In the genomic region with DNA sequence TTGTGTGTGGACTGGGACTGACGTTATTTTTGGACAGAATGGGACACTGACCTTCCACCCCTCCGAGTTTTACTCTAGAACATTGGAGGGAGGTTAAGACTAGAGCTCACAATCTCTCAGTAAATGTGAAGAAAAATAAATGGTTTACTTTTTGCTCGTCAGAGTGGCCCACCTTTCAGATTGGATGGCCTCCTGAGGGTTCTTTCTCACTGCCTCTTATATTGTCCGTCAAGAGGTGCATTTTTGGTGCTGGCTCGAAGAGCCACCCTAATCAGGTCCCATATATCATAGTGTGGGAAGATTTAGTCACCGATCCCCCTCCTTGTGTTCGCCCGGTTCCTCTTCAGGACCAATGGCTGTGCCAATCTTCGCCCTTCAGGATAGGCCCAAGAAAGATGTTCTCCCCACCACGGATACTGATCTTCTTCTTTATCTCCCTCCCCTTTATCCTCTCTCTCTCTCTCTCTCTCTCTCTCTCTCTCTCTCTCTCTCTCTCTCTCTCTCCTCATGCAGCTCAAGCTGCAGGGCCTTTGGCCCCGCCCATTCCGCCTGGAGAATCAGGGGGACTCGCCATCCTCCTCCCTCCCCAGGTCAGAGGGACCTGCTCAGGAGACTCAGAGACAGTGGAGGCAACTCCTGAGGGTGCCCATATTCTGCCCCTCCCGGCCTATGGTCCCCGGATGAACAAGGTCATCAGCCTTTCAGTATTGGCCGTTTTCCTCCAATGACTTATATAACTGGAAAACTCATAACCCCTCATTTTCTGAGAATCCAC, we compare ENCODE assay signal across 8 mouse cellular contexts. TPM values are rescaled to one million over a fixed set of nuclear protein-coding genes. Genes with fewer than 3 reads are reported as not detected.
DNase-seq lines count a peak whose midpoint lies in the region; ATAC-seq and TF ChIP-seq lines count a peak whose summit lies in the region.

No protein-coding gene starts in this region.

- no peaks in the 10 kb centered on the region for H3K27me3 ChIP-seq in E14TG2a.4 (ENCODE audit: insufficient read depth, low read length)
- no peaks in the 10 kb centered on the region for H3K27me3 ChIP-seq in heart, embryonic 14.5 days (ENCODE audit: control insufficient read depth, insufficient read depth, low read length)
- no peaks in the 10 kb centered on the region for H3K27me3 ChIP-seq in limb, embryonic 13.5 days
- H3K27me3 ChIP-seq in neural tube, embryonic 12.5 days (replicated peaks) = no peaks in the 10 kb centered on the region

- H3K9me3 ChIP-seq in E14TG2a.4 (ENCODE audit: low read length) = no peaks in the 10 kb centered on the region
- H3K9me3 ChIP-seq in heart, embryonic 14.5 days (ENCODE audit: control insufficient read depth, low read length) = no peaks in the 10 kb centered on the region
- H3K9me3 ChIP-seq in limb, embryonic 13.5 days = peaks cover 44% of the 10 kb centered on the region
- peaks cover 10% of the 10 kb centered on the region; the same call in 1 of the 2 replicates for H3K9me3 ChIP-seq in neural tube, embryonic 12.5 days

- peak overlapping the region; percentile 84 for H3K9ac ChIP-seq in heart, embryonic 14.5 days (ENCODE audit: low read length)
- peak overlapping the region; percentile 86 for H3K9ac ChIP-seq in limb, embryonic 13.5 days
- peak overlapping the region; percentile 75 for H3K9ac ChIP-seq in neural tube, embryonic 12.5 days

- peak overlapping the region; percentile 96 for H3K4me3 ChIP-seq in E14TG2a.4 (replicated peaks; ENCODE audit: low read length)
- peak overlapping the region; percentile 80 to 87 for H3K4me3 ChIP-seq in heart, embryonic 14.5 days (ENCODE audit: control insufficient read depth in 1 of 2, insufficient read depth in 1 of 2, low read depth in 1 of 2, low read length in 2 of 2)
- H3K4me3 ChIP-seq in limb, embryonic 13.5 days = peak overlapping the region; percentile 86
- H3K4me3 ChIP-seq in neural tube, embryonic 12.5 days = peak overlapping the region; percentile 71

- WGBS in heart, embryonic 14.5 days = 36% methylated on average over 16 of the region's 16 CpGs
- 57% methylated on average over 16 of the region's 16 CpGs for WGBS in limb, embryonic 13.5 days
- WGBS in neural tube, embryonic 12.5 days = 51% methylated on average over 16 of the region's 16 CpGs

- no peak for TF ChIP-seq CTCF in E14TG2a.4 (conservative IDR thresholded peaks at IDR 0.05; ENCODE audit: low read length)

- peaks cover 58% of the 10 kb centered on the region for H3K36me3 ChIP-seq in E14TG2a.4 (ENCODE audit: insufficient read depth, low read length)
- H3K36me3 ChIP-seq in heart, embryonic 14.5 days (ENCODE audit: control insufficient read depth, insufficient read depth, low read length) = peaks cover 48% of the 10 kb centered on the region
- peaks cover 50% of the 10 kb centered on the region for H3K36me3 ChIP-seq in limb, embryonic 13.5 days
- H3K36me3 ChIP-seq in neural tube, embryonic 12.5 days = peaks cover 44% of the 10 kb centered on the region

- peak overlapping the region; percentile 80 for H3K4me2 ChIP-seq in heart, embryonic 14.5 days (ENCODE audit: low read length)
- peak overlapping the region; percentile 74 for H3K4me2 ChIP-seq in limb, embryonic 13.5 days (replicated peaks)
- H3K4me2 ChIP-seq in neural tube, embryonic 12.5 days (replicated peaks) = peak overlapping the region; percentile 62

- peaks cover 14% of the 10 kb centered on the region for H3K4me1 ChIP-seq in E14TG2a.4 (replicated peaks; ENCODE audit: low read depth, low read length)
- H3K4me1 ChIP-seq in heart, embryonic 14.5 days (ENCODE audit: control insufficient read depth in 2 of 2, insufficient read depth in 2 of 2, low read length in 2 of 2) = peaks cover 2 to 18% of the 10 kb centered on the region in 2 experiments; a peak in 3 of 4 replicates
- peaks cover 12% of the 10 kb centered on the region for H3K4me1 ChIP-seq in limb, embryonic 13.5 days
- peaks cover 4% of the 10 kb centered on the region; the same call in 1 of the 2 replicates for H3K4me1 ChIP-seq in neural tube, embryonic 12.5 days

- peak; percentile 53 for DNase-seq in 3T3-L1 (ENCODE audit: low read depth, low spot score)
- peak; percentile 14 to 40 for DNase-seq in cerebellum, postnatal 25 days
- no peak for DNase-seq in right cerebral cortex, adult 2 months (ENCODE audit: low spot score in 2 of 2)
- no peak for DNase-seq in right cerebral cortex, postnatal 36 days (ENCODE audit: low spot score in 2 of 2)

- H3K27ac ChIP-seq in heart, embryonic 14.5 days (replicated peaks in 1 of 2; ENCODE audit: control insufficient read depth in 1 of 2, insufficient read depth in 1 of 2, low read depth in 2 of 2, low read length in 2 of 2) = peak overlapping the region; percentile 71 to 79
- no peak overlapping the region for H3K27ac ChIP-seq in limb, embryonic 13.5 days
- no peak overlapping the region for H3K27ac ChIP-seq in neural tube, embryonic 12.5 days

- ATAC-seq in heart, embryonic 14.5 days (ENCODE audit: insufficient number of reproducible peaks, insufficient read depth, low FRiP score, low read depth) = no peak
- ATAC-seq in limb, embryonic 13.5 days (ENCODE audit: low FRiP score, low read depth) = no peak
- no peak for ATAC-seq in neural tube, embryonic 12.5 days (ENCODE audit: low FRiP score, low read depth)

RNA-seq across cellular contexts. Expression of gene Brip1, which starts 1.1 kb away (rescaled TPM):
- 4.6 and 6.2 TPM in 2 replicates for polyA plus RNA-seq in heart, embryonic 14.5 days (2014; fragmentation: Nextera tagmentation; extraction: Ambion mirVana)
- 8.4 and 9.5 TPM in 2 replicates for polyA plus RNA-seq in limb, embryonic 13.5 days (2015; fragmentation: Nextera tagmentation; extraction: Ambion mirVana)
- 4.8 and 5.6 TPM in 2 replicates for polyA plus RNA-seq in neural tube, embryonic 12.5 days (2016; fragmentation: Nextera tagmentation; extraction: Ambion mirVana)

RNA-seq across cellular contexts. Expression of gene Ints2, which starts 55.3 kb away (rescaled TPM):
- 12.3 and 13.6 TPM in 2 replicates for polyA plus RNA-seq in heart, embryonic 14.5 days (2014; fragmentation: Nextera tagmentation; extraction: Ambion mirVana)
- polyA plus RNA-seq in limb, embryonic 13.5 days (2015; fragmentation: Nextera tagmentation; extraction: Ambion mirVana) = 34.3 and 35.3 TPM in 2 replicates
- polyA plus RNA-seq in neural tube, embryonic 12.5 days (2016; fragmentation: Nextera tagmentation; extraction: Ambion mirVana) = 40.4 and 44.2 TPM in 2 replicates

Comparison
In these comparisons a context has a peak if more than half of its experiments do, and no peak if none do; other contexts are left out.
1. DNase-seq: peak in 3T3-L1 (single experiment) and cerebellum, postnatal 25 days (2 of 2); none in right cerebral cortex, adult 2 months (0 of 2) and right cerebral cortex, postnatal 36 days (0 of 2).
2. H3K27ac ChIP-seq: peak in heart, embryonic 14.5 days (2 of 2); none in limb, embryonic 13.5 days (single experiment) and neural tube, embryonic 12.5 days (single experiment).
3. Peak in every context shown above with its lines, with median percentiles within 50 percentile points of each other: H3K4me3 ChIP-seq, H3K4me2 ChIP-seq and H3K9ac ChIP-seq.